Mouse (Mus musculus) cerebellum, postnatal 10 days (tissue): ENCODE data around the gene Htra3.

Experiments used
- DNase-seq, 2 experiments: peaks; one replicate each; pipeline ENCODE4 v3.0.0; 2021; ENCODE audit warnings: mixed read lengths in 2 of 2

Htra3 gene

GRCm38 (mm10) chr5:35679256-35680155 is at the start of gene Htra3:
Htra3 (minus strand) TSS chr5:35679782.
- DNase-seq = peak in 1 of 2 experiments; percentile 40

GRCm38 (mm10) chr5:35728957-35729460 is 49.4 kb upstream of the Htra3 start:
- DNase-seq = peak; percentile 45 to 50

- DNase-seq = no peak
Measured at GRCm38 (mm10) chr5:35728344-35728956, 48.9 kb upstream of the Htra3 start.

- DNase-seq = no peak
Measured at GRCm38 (mm10) chr5:35727447-35727846, 47.9 kb upstream of the Htra3 start.

- DNase-seq = no peak
Measured at GRCm38 (mm10) chr5:35725840-35726239, 46.3 kb upstream of the Htra3 start.

GRCm38 (mm10) chr5:35723900-35724299 is 44.3 kb upstream of the Htra3 start:
- DNase-seq = no peak

- DNase-seq = no peak
Measured at GRCm38 (mm10) chr5:35722654-35723053, 43.1 kb upstream of the Htra3 start.

GRCm38 (mm10) chr5:35721933-35722332 is 42.4 kb upstream of the Htra3 start:
- DNase-seq = no peak

- peak; percentile 59 to 61 for DNase-seq
Measured at GRCm38 (mm10) chr5:35719880-35720279, 40.3 kb upstream of the Htra3 start.

- no peak for DNase-seq
Measured at GRCm38 (mm10) chr5:35719343-35719742, 39.8 kb upstream of the Htra3 start.

- DNase-seq = no peak
Measured at GRCm38 (mm10) chr5:35718817-35719216, 39.2 kb upstream of the Htra3 start.

GRCm38 (mm10) chr5:35717946-35718345 is 38.4 kb upstream of the Htra3 start:
- DNase-seq = peak; percentile 56 to 65

GRCm38 (mm10) chr5:35717455-35717854 is 37.9 kb upstream of the Htra3 start:
- no peak for DNase-seq

- peak; percentile 92 for DNase-seq
Measured at GRCm38 (mm10) chr5:35713649-35714354, 34.2 kb upstream of the Htra3 start.

- DNase-seq = no peak
Measured at GRCm38 (mm10) chr5:35712517-35712916, 32.9 kb upstream of the Htra3 start.

GRCm38 (mm10) chr5:35710931-35711330 is 31.3 kb upstream of the Htra3 start:
- peak in 1 of 2 experiments; percentile 35 for DNase-seq

GRCm38 (mm10) chr5:35710481-35710880 is 30.9 kb upstream of the Htra3 start:
- no peak for DNase-seq

GRCm38 (mm10) chr5:35705411-35705810 is 25.8 kb upstream of the Htra3 start:
- DNase-seq = no peak

- no peak for DNase-seq
Measured at GRCm38 (mm10) chr5:35703814-35704213, 24.2 kb upstream of the Htra3 start.

GRCm38 (mm10) chr5:35703183-35703582 is 23.6 kb upstream of the Htra3 start:
- no peak for DNase-seq

GRCm38 (mm10) chr5:35702582-35703140 is 23.1 kb upstream of the Htra3 start:
- DNase-seq = peak; percentile 22 to 56

- DNase-seq = peak; percentile 79 to 81
Measured at GRCm38 (mm10) chr5:35701042-35701441, 21.5 kb upstream of the Htra3 start.

GRCm38 (mm10) chr5:35695815-35696214 is 16.2 kb upstream of the Htra3 start:
- DNase-seq = peak; percentile 57 to 66
